19 mouse cellular contexts compared by ENCODE assay signal in the genomic region with DNA sequence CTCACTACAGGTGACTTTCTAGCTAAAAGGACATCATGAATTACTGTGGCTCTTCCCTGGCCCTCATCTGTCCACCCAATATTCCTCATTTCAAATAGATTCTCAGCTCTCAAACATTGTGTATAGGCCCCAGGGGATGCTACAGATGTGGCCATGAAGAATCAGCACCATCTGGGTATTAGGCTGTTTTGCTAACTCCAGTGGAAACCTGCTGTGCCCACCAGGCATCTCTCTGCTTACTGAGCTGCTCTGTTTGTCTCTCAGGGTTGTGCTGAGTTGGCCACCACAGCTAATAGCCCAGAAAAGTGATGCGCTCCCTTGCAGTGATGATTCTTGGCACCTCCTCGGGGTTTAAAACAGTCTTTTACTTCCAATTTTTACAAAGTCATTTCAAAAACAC.
DNase-seq lines count a peak whose midpoint lies in the region; ATAC-seq and TF ChIP-seq lines count a peak whose summit lies in the region.
"Had no signal": no experiment of that assay in that cellular context is flagged by ENCODE, and none has a peak within 500 bp of the region (broad histone marks: within the 10 kb centered on the region; RNA-seq: fewer than 3 reads in every experiment).

No protein-coding gene starts in this region.

- no peak overlapping the region for H3K27ac ChIP-seq in neural tube, embryonic 13.5 days (replicated peaks)
- H3K27ac ChIP-seq: embryonic facial prominence, embryonic 13.5 days; forebrain, embryonic 12.5 days; gastrocnemius, adult 2 months; hindbrain, embryonic 15.5 days had no signal

- no peaks in the 10 kb centered on the region for H3K36me3 ChIP-seq in neural tube, embryonic 13.5 days
- H3K36me3 ChIP-seq: embryonic facial prominence, embryonic 13.5 days; forebrain, embryonic 12.5 days; heart, embryonic 12.5 days; hindbrain, embryonic 15.5 days had no signal

- no peak for TF ChIP-seq POLR2A in lung, adult 2 months (IDR thresholded peaks at IDR 0.05; ENCODE audit: borderline replicate concordance, extremely low read depth, low read depth, low read length)

- no peaks in the 10 kb centered on the region; the same call in 1 of the 2 replicates for H3K4me1 ChIP-seq in neural tube, embryonic 13.5 days (replicated peaks)
- H3K4me1 ChIP-seq in lung, adult 2 months (ENCODE audit: control insufficient read depth, insufficient read depth, low read length) = no peaks in the 10 kb centered on the region
- H3K4me1 ChIP-seq: embryonic facial prominence, embryonic 13.5 days; forebrain, embryonic 12.5 days; heart, embryonic 12.5 days; hindbrain, embryonic 15.5 days had no signal

- H3K27me3 ChIP-seq in neural tube, embryonic 13.5 days = no peaks in the 10 kb centered on the region
- H3K27me3 ChIP-seq: embryonic facial prominence, embryonic 13.5 days; forebrain, embryonic 12.5 days; heart, embryonic 12.5 days; hindbrain, embryonic 15.5 days had no signal

- no peak for TF ChIP-seq CTCF in lung, adult 2 months (IDR thresholded peaks at IDR 0.05; ENCODE audit: insufficient read depth, low read length)

- no peak overlapping the region for H3K4me3 ChIP-seq in neural tube, embryonic 13.5 days
- no peak overlapping the region for H3K4me3 ChIP-seq in lung, adult 2 months (replicated peaks; ENCODE audit: extremely low read depth, low read depth, low read length)
- H3K4me3 ChIP-seq: embryonic facial prominence, embryonic 13.5 days; forebrain, embryonic 12.5 days; gastrocnemius, adult 2 months; heart, embryonic 12.5 days; hindbrain, embryonic 15.5 days had no signal

- peak; percentile 7 for DNase-seq in embryo, embryonic 11 days
- DNase-seq in embryo, embryonic 10 days (ENCODE audit: low spot score) = no peak
- no peak for DNase-seq in neural tube, embryonic 10.5 days (ENCODE audit: extremely low spot score, low spot score)
- peak; percentile 35 for DNase-seq in retina, embryonic 14.5 days (ENCODE audit: low spot score)
- no peak for DNase-seq in layer of hippocampus, postnatal 10 days (ENCODE audit: low spot score in 2 of 2)
- DNase-seq in lung, adult 2 months = no peak
- DNase-seq: adrenal gland, postnatal 10 days; cerebellum, adult 18-20 months; cerebellum, adult 9-11 months; cerebellum, postnatal 36 days; forebrain, postnatal 0 days; gastrocnemius, adult 2 months; gastrocnemius, postnatal 25 days had no signal

- WGBS in neural tube, embryonic 13.5 days = 61% methylated on average over 2 of the region's 2 CpGs
- 79% methylated on average over 2 of the region's 2 CpGs for WGBS in lung, adult 2 months

- H3K9ac ChIP-seq in neural tube, embryonic 13.5 days = no peak overlapping the region
- H3K9ac ChIP-seq: embryonic facial prominence, embryonic 13.5 days; forebrain, embryonic 12.5 days; forebrain, postnatal 0 days; heart, embryonic 12.5 days; hindbrain, embryonic 15.5 days had no signal

- H3K4me2 ChIP-seq in neural tube, embryonic 13.5 days = no peak overlapping the region
- H3K4me2 ChIP-seq: embryonic facial prominence, embryonic 13.5 days; forebrain, embryonic 12.5 days; heart, embryonic 12.5 days; hindbrain, embryonic 15.5 days had no signal

- 0 out of 2 replicates have a peak, but pooled peaks have one; percentile 43 for ATAC-seq in neural tube, embryonic 13.5 days (ENCODE audit: low read depth)
- ATAC-seq: forebrain, postnatal 0 days; inflammation-experienced regulatory T-cells, adult 6 months had no signal

- no peaks in the 10 kb centered on the region for H3K9me3 ChIP-seq in neural tube, embryonic 13.5 days
- H3K9me3 ChIP-seq: embryonic facial prominence, embryonic 13.5 days; forebrain, embryonic 12.5 days; heart, embryonic 12.5 days; hindbrain, embryonic 15.5 days had no signal

Comparison
In these comparisons a context has a peak if more than half of its experiments do, and no peak if none do; other contexts are left out.
1. DNase-seq: peak in embryo, embryonic 11 days (single experiment) and retina, embryonic 14.5 days (single experiment); none in embryo, embryonic 10 days (single experiment), neural tube, embryonic 10.5 days (single experiment), layer of hippocampus, postnatal 10 days (0 of 2) and lung, adult 2 months (single experiment).